Mouse (Mus musculus) forebrain, postnatal 0 days (tissue): ENCODE results near the gene Dnhd1. TPM values are rescaled to one million over a fixed set of nuclear protein-coding genes. Genes with fewer than 3 reads are reported as not detected.
A peak's percentile ranks its signal among the peaks of the same experiment; 100 is the strongest.

ENCODE experiments used
- ATAC-seq: fragments of 200-750 bp; cut with Nextera tagmentation; 2 replicates; pipeline ENCODE4 v1.8.0; 2017; ENCODE audit warnings: mild to moderate bottlenecking, moderate library complexity
- DNase-seq: peaks from one replicate; pipeline ENCODE4 v3.0.0-alpha.2; 2015
- H3K27ac ChIP-seq: fragments of 300-500 bp; sonication (generic); 2 replicates; pipeline ENCODE4 v1.5.1; 2014; ENCODE audit warnings: low read depth, mild to moderate bottlenecking, antibody characterized with exemption, low read length, moderate library complexity, mixed read lengths
- H3K27me3 ChIP-seq: fragments of 300-500 bp; sonication (generic); 2 replicates; pipeline ENCODE4 v1.6.1; 2014; ENCODE audit warnings: mild to moderate bottlenecking, low read length, mixed read lengths; ENCODE audit not compliant: insufficient read depth
- H3K36me3 ChIP-seq: fragments of 300-500 bp; sonication (generic); 2 replicates; pipeline ENCODE4 v1.6.1; 2014; ENCODE audit warnings: mild to moderate bottlenecking, moderate library complexity; ENCODE audit not compliant: insufficient read depth
- H3K4me1 ChIP-seq: fragments of 300-500 bp; sonication (generic); 2 replicates; pipeline ENCODE4 v1.6.1; 2014; ENCODE audit warnings: antibody characterized with exemption; ENCODE audit not compliant: insufficient read depth
- H3K4me2 ChIP-seq: fragments of 300-500 bp; sonication (generic); 2 replicates; pipeline ENCODE4 v1.6.1; 2014; ENCODE audit warnings: low read depth, mild to moderate bottlenecking, moderate library complexity
- H3K4me3 ChIP-seq: fragments of 300-500 bp; sonication (generic); 2 replicates; pipeline ENCODE4 v1.5.1; 2014; ENCODE audit warnings: low read depth, low read length, mixed read lengths
- H3K9ac ChIP-seq: fragments of 300-500 bp; sonication (generic); 2 replicates; pipeline ENCODE4 v1.6.1; 2014; ENCODE audit warnings: mild to moderate bottlenecking
- H3K9me3 ChIP-seq: fragments of 300-500 bp; sonication (generic); 2 replicates; pipeline ENCODE4 v1.6.1; 2016; ENCODE audit warnings: low read length
- CTCF ChIP-seq: sonication (generic); IDR thresholded peaks from 2 replicates; pipeline ENCODE4 v1.5.1; 2016; ENCODE audit warnings: antibody characterized with exemption, control low read depth, low read depth
- WGBS: fragments of 180-500 bp; shearing (Covaris S2); extraction: QIAGEN DNeasy Blood & Tissue Kit; methylation state at CpG from one replicate; pipeline ENCODE4 v1.1.7; 2014; 5-methylcytosine and 5-hydroxymethylcytosine counted together
- polyA plus RNA-seq: library from polyadenylated mRNA; unstranded; fragments of >200 nt; fragmentation: Nextera tagmentation; extraction: Ambion mirVana; gene quantifications from 2 replicates; pipeline ENCODE4 v1.2.1, GENCODE M21; 2015
- total RNA-seq: library from RNA; depleted of rRNA; stranded (reverse); fragments of >200 nt; gene quantifications from 2 replicates; pipeline ENCODE4 v1.2.3, GENCODE M21; 2014

The Dnhd1 gene
- total and polyA plus RNA-seq, 2 experiments from 2014 or later: 0.48 to 4.6 TPM

- no peak for ATAC-seq
Measured at GRCm38 (mm10) chr7:105747776-105748175, 97.1 kb downstream of the Dnhd1 start.

GRCm38 (mm10) chr7:105751491-105752433 lies 101.1 kb downstream of the Dnhd1 start, which contains the start of gene Tpp1:
TSS of gene Tpp1 (minus strand) at chr7:105752235.
- WGBS: 20% methylated on average over 20 of the region's 20 CpGs
- peak within 1 kb of the TSS; percentile 62 for H3K4me2 ChIP-seq
- no peak for TF ChIP-seq CTCF
- 0 out of 2 replicates have a peak, but pooled peaks cover 3% of the 10 kb centered on the region for H3K4me1 ChIP-seq
- peak within 1 kb of the TSS; percentile 39 for H3K4me3 ChIP-seq
- H3K36me3 ChIP-seq: peaks cover 61% of the 10 kb centered on the region
- ATAC-seq (peak; percentile 97), DNase-seq (peak; percentile 93)
- no peaks in the 10 kb centered on the region for H3K27me3 ChIP-seq
- H3K9me3 ChIP-seq: no peaks in the 10 kb centered on the region
- H3K9ac ChIP-seq: peak within 1 kb of the TSS; percentile 53
- peak within 1 kb of the TSS; percentile 69 for H3K27ac ChIP-seq

More at GRCm38 (mm10) chr7:105747776-105748175, 97.1 kb downstream of the Dnhd1 start:
- Histone ChIP-seq H3K4me2 (no peak overlapping the region), H3K4me3 (no peak overlapping the region), H3K36me3 (peaks cover 25% of the 10 kb centered on the region), H3K27me3 (no peaks in the 10 kb centered on the region), H3K9ac (no peak overlapping the region), H3K27ac (no peak overlapping the region), H3K4me1 (0 out of 2 replicates have a peak, but pooled peaks cover 3% of the 10 kb centered on the region), H3K9me3 (no peaks in the 10 kb centered on the region)
- no peak for DNase-seq
- TF ChIP-seq CTCF: no peak
- WGBS: 75% methylated on average over 2 of the region's 2 CpGs

- Histone ChIP-seq H3K4me1 (0 out of 2 replicates have a peak, but pooled peaks cover 3% of the 10 kb centered on the region), H3K36me3 (peaks cover 66% of the 10 kb centered on the region), H3K4me2 (no peak overlapping the region), H3K27ac (no peak overlapping the region), H3K4me3 (no peak overlapping the region), H3K9ac (no peak overlapping the region), H3K27me3 (no peaks in the 10 kb centered on the region), H3K9me3 (no peaks in the 10 kb centered on the region)
- no peak for DNase-seq
- peak; percentile 10; the same call in 1 of the 2 replicates for ATAC-seq
- WGBS: 90% methylated on average over 2 of the region's 2 CpGs
- TF ChIP-seq CTCF: no peak
Measured at GRCm38 (mm10) chr7:105752716-105753115, 102.1 kb downstream of the Dnhd1 start.

GRCm38 (mm10) chr7:105753281-105753680 lies 102.7 kb downstream of the Dnhd1 start:
- no peak for TF ChIP-seq CTCF
- Histone ChIP-seq H3K27me3 (no peaks in the 10 kb centered on the region), H3K9ac (no peak overlapping the region), H3K4me2 (no peak overlapping the region), H3K36me3 (peaks cover 72% of the 10 kb centered on the region), H3K4me3 (no peak overlapping the region), H3K27ac (no peak overlapping the region), H3K4me1 (0 out of 2 replicates have a peak, but pooled peaks cover 3% of the 10 kb centered on the region), H3K9me3 (no peaks in the 10 kb centered on the region)
- 94% methylated on average over 10 of the region's 10 CpGs for WGBS
- ATAC-seq (no peak), DNase-seq (no peak)

GRCm38 (mm10) chr7:105761813-105762484 lies 111.3 kb downstream of the Dnhd1 start:
- H3K9ac ChIP-seq: no peak overlapping the region
- no peaks in the 10 kb centered on the region for H3K4me1 ChIP-seq
- no peak overlapping the region for H3K4me2 ChIP-seq
- no peak overlapping the region for H3K4me3 ChIP-seq
- peaks cover 85% of the 10 kb centered on the region for H3K36me3 ChIP-seq
- WGBS: 36% methylated on average over 51 of the region's 51 CpGs
- ATAC-seq (peak; percentile 17), DNase-seq (no peak)
- TF ChIP-seq CTCF: no peak
- no peaks in the 10 kb centered on the region for H3K27me3 ChIP-seq
- H3K9me3 ChIP-seq: no peaks in the 10 kb centered on the region
- peak overlapping the region; percentile 45; the same call in 1 of the 2 replicates for H3K27ac ChIP-seq

GRCm38 (mm10) chr7:105762517-105763270 lies 112.1 kb downstream of the Dnhd1 start:
- peak; percentile 48 for DNase-seq
- no peak for TF ChIP-seq CTCF
- H3K9me3 ChIP-seq: no peaks in the 10 kb centered on the region
- WGBS: 36% methylated on average over 55 of the region's 55 CpGs
- no peak overlapping the region for H3K4me3 ChIP-seq
- H3K27me3 ChIP-seq: no peaks in the 10 kb centered on the region
- H3K27ac ChIP-seq: no peak overlapping the region
- ATAC-seq: peak; percentile 23; the same call in 1 of the 2 replicates
- peaks cover 84% of the 10 kb centered on the region for H3K36me3 ChIP-seq
- no peak overlapping the region for H3K9ac ChIP-seq
- no peak overlapping the region for H3K4me2 ChIP-seq
- H3K4me1 ChIP-seq: no peaks in the 10 kb centered on the region
